Mouse (Mus musculus) layer of hippocampus, postnatal 25 days (tissue): ENCODE measurements at regions not wholly inside any gene's neighbourhood (a gene's known extent, or its start where the extent isn't known, plus 50 kb on each side); places are given as distances from the start of the nearest gene placed in this dataset.

Experiments used
- DNase-seq, 2 experiments: peaks; one replicate each; pipeline ENCODE4 v3.0.0; 2022; ENCODE audit warnings: mixed read lengths in 2 of 2, low spot score in 1 of 2; ENCODE audit errors: extremely low spot score in 1 of 2

GRCm38 (mm10) chr2:50850071-50850470 lies 298.8 kb downstream of the Rnd3 start:
- DNase-seq, result no peak

- no peak for DNase-seq
Measured at GRCm38 (mm10) chr2:50841881-50842280, 307.0 kb downstream of the Rnd3 start.

- DNase-seq, result no peak
Measured at GRCm38 (mm10) chr2:50835511-50836320, 313.2 kb downstream of the Rnd3 start.

GRCm38 (mm10) chr2:50833791-50834190 lies 315.1 kb downstream of the Rnd3 start:
- DNase-seq, result no peak

- no peak for DNase-seq
Measured at GRCm38 (mm10) chr2:50832471-50832870, 316.4 kb downstream of the Rnd3 start.

- no peak for DNase-seq
Measured at GRCm38 (mm10) chr2:50830056-50830720, 318.7 kb downstream of the Rnd3 start.

GRCm38 (mm10) chr2:50827097-50827496 lies 321.8 kb downstream of the Rnd3 start:
- no peak for DNase-seq

- no peak for DNase-seq
Measured at GRCm38 (mm10) chr2:50826537-50826936, 322.4 kb downstream of the Rnd3 start.

- DNase-seq, result no peak
Measured at GRCm38 (mm10) chr2:50825626-50826025, 323.3 kb downstream of the Rnd3 start.

- no peak for DNase-seq
Measured at GRCm38 (mm10) chr2:50824782-50825181, 324.1 kb downstream of the Rnd3 start.

- no peak for DNase-seq
Measured at GRCm38 (mm10) chr2:50822738-50823137, 326.2 kb downstream of the Rnd3 start.

GRCm38 (mm10) chr2:50819305-50819665 lies 329.6 kb downstream of the Rnd3 start:
- no peak for DNase-seq

GRCm38 (mm10) chr2:50818557-50819304 lies 330.2 kb downstream of the Rnd3 start:
- no peak for DNase-seq

GRCm38 (mm10) chr2:50816364-50816763 lies 332.5 kb downstream of the Rnd3 start:
- no peak for DNase-seq

- no peak for DNase-seq
Measured at GRCm38 (mm10) chr2:50815541-50815940, 333.4 kb downstream of the Rnd3 start.

- no peak for DNase-seq
Measured at GRCm38 (mm10) chr2:50813568-50814461, 335.1 kb downstream of the Rnd3 start.

GRCm38 (mm10) chr2:50812296-50812695 lies 336.6 kb downstream of the Rnd3 start:
- no peak for DNase-seq

GRCm38 (mm10) chr2:50810336-50811066 lies 338.4 kb downstream of the Rnd3 start:
- no peak for DNase-seq

- no peak for DNase-seq
Measured at GRCm38 (mm10) chr2:50809823-50810222, 339.1 kb downstream of the Rnd3 start.
